Mouse (Mus musculus) liver, adult 2 months (tissue): ENCODE measurements around the gene Atxn1.

Experiments used
- CTCF ChIP-seq: fragments of 200-500 bp; IDR thresholded peaks from 2 replicates; pipeline ENCODE4 v1.5.1; 2011; ENCODE audit warnings: low read depth, low read length, control low read depth
- POLR2A ChIP-seq: fragments of 200-500 bp; IDR thresholded peaks from 2 replicates; pipeline ENCODE4 v1.6.1; 2011; ENCODE audit warnings: low read length, control low read depth; ENCODE audit not compliant: insufficient read depth; ENCODE audit errors: extremely low read depth

DNA sequence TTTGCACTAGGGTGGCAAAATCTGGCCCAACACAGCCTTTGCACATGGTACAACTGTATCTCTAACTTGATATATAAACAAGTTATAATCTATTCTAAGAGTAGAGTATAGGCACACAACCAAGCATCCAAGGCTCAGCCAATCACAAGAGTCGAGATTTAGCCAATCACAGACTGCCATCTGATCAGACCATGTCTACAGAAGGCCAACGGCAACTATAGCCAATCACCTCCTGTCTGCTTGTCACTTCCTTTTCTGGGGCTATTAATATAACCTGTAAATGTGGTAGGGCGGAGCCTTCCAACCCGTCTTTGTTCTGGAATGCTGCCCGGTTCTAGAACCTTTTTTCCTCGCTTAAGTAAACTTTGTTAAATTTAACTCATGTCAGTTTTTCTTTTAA is 167.1 kb downstream of the Atxn1 start:
- no peak for TF ChIP-seq POLR2A
- TF ChIP-seq CTCF: no peak
